Mouse (Mus musculus): ENCODE measurements around the gene Ppm1h.

Gene Ppm1h

GRCm38 (mm10) chr10:122770337-122770736 lies 91.8 kb downstream of the Ppm1h start:
- no peak for DNase-seq (ENCODE audit: low spot score)

- no peak for DNase-seq (ENCODE audit: low spot score)
Observed at GRCm38 (mm10) chr10:122770987-122771386, 92.4 kb downstream of the Ppm1h start.

GRCm38 (mm10) chr10:122774169-122774568 lies 95.6 kb downstream of the Ppm1h start:
- DNase-seq (ENCODE audit: low spot score): no peak

GRCm38 (mm10) chr10:122777436-122777835 lies 98.9 kb downstream of the Ppm1h start:
- DNase-seq (ENCODE audit: low spot score): no peak

GRCm38 (mm10) chr10:122777939-122778655 lies 99.5 kb downstream of the Ppm1h start:
- no peak for DNase-seq (ENCODE audit: low spot score)

GRCm38 (mm10) chr10:122779351-122779750 lies 100.8 kb downstream of the Ppm1h start:
- no peak for DNase-seq (ENCODE audit: low spot score)

GRCm38 (mm10) chr10:122782755-122783154 lies 104.2 kb downstream of the Ppm1h start:
- DNase-seq (ENCODE audit: low spot score): peak; percentile 36

GRCm38 (mm10) chr10:122789648-122790170 lies 111.1 kb downstream of the Ppm1h start:
- no peak for DNase-seq (ENCODE audit: low spot score)

GRCm38 (mm10) chr10:122792021-122792966 lies 113.7 kb downstream of the Ppm1h start:
- no peak for DNase-seq (ENCODE audit: low spot score)

- no peak for DNase-seq (ENCODE audit: low spot score)
Observed at GRCm38 (mm10) chr10:122793193-122793592, 114.6 kb downstream of the Ppm1h start.

- DNase-seq (ENCODE audit: low spot score): peak; percentile 67
Observed at GRCm38 (mm10) chr10:122794187-122794850, 115.8 kb downstream of the Ppm1h start.

GRCm38 (mm10) chr10:122797955-122798354 lies 119.4 kb downstream of the Ppm1h start:
- no peak for DNase-seq (ENCODE audit: low spot score)

GRCm38 (mm10) chr10:122800003-122800731 lies 121.6 kb downstream of the Ppm1h start:
- no peak for DNase-seq (ENCODE audit: low spot score)

GRCm38 (mm10) chr10:122800732-122801110 lies 122.2 kb downstream of the Ppm1h start:
- DNase-seq (ENCODE audit: low spot score): no peak

- peak; percentile 32 for DNase-seq (ENCODE audit: low spot score)
Observed at GRCm38 (mm10) chr10:122802218-122802617, 123.7 kb downstream of the Ppm1h start.

GRCm38 (mm10) chr10:122802901-122803300 lies 124.3 kb downstream of the Ppm1h start:
- no peak for DNase-seq (ENCODE audit: low spot score)

- DNase-seq (ENCODE audit: low spot score): peak; percentile 68
Observed at GRCm38 (mm10) chr10:122803906-122804305, 125.3 kb downstream of the Ppm1h start.

- DNase-seq (ENCODE audit: low spot score): no peak
Observed at GRCm38 (mm10) chr10:122805866-122806265, 127.3 kb downstream of the Ppm1h start.

GRCm38 (mm10) chr10:122807127-122808105 lies 128.9 kb downstream of the Ppm1h start:
- peak; percentile 66 for DNase-seq (ENCODE audit: low spot score)

- no peak for DNase-seq (ENCODE audit: low spot score)
Observed at GRCm38 (mm10) chr10:122808186-122808585, 129.6 kb downstream of the Ppm1h start.
